Mouse (Mus musculus) olfactory bulb, adult 2 months (tissue): ENCODE measurements around the gene Megf6.

Experiments used
- CTCF ChIP-seq: fragments of 200-500 bp; IDR thresholded peaks from 2 replicates; pipeline ENCODE4 v1.5.1; 2012; ENCODE audit warnings: low read depth, mild to moderate bottlenecking, low read length, moderate library complexity; ENCODE audit not compliant: insufficient read depth
- POLR2A ChIP-seq: fragments of 200-500 bp; IDR thresholded peaks from 2 replicates; pipeline ENCODE4 v1.6.1; 2012; ENCODE audit warnings: mild to moderate bottlenecking, low read depth, low read length, moderate library complexity; ENCODE audit not compliant: insufficient read depth

DNA sequence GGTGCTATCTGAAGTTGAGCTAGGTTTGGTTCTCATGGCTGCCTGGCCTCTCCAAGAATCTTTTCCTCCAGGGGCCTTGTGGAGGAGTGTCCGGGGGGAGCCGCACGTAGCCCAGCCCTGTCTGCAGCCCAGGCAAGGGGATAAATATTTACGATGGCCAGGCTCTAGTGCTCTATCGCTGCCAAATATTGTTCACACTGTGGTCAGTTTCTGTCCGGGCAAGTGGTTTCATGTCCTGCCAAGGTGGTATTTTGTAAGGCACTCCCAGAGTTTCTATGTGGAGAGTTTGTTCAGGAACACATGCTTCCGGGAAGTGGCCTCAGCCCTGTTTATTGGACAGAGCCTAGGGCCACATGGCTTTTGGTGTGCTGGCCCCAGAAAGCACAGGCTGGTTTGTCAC, 10.5 kb downstream of the Megf6 start:
- TF ChIP-seq POLR2A (no peak), CTCF (no peak)
